Mouse (Mus musculus) cerebellum, adult 11-12 months (tissue): Measurements from ENCODE around the gene Ccnd1.

Experiments used
- DNase-seq: peaks from one replicate; pipeline ENCODE4 v3.0.0; 2022

Gene Ccnd1

GRCm38 (mm10) chr7:144939344-144940002 is at the start of gene Ccnd1:
Gene Ccnd1 (minus strand): TSS chr7:144939925.
- peak; percentile 22 for DNase-seq

DNA sequence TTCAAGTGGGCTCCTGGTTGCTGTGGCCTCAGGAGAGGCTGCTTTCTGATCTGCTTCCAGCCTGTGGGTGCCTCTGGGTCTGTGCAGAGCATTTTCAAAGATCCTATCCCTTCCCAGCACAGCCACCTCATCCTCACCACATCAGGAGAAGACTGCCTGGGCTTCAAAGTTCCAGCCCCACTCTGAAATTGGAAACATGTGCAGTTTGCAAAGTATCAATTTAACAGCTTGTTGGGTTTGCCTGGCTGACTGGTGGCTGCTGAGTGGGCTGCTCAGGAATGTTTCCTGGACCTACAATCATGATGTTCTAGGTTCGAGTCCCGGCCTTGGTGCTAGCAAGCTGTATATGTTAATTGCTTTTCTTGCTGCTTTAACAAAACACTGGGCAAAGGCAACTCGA is 49.1 kb upstream of the Ccnd1 start:
- DNase-seq, result no peak

GRCm38 (mm10) chr7:144985100-144985499 is 45.4 kb upstream of the Ccnd1 start:
- DNase-seq, result no peak

GRCm38 (mm10) chr7:144982358-144983110 is 42.8 kb upstream of the Ccnd1 start:
- DNase-seq, result no peak

DNA sequence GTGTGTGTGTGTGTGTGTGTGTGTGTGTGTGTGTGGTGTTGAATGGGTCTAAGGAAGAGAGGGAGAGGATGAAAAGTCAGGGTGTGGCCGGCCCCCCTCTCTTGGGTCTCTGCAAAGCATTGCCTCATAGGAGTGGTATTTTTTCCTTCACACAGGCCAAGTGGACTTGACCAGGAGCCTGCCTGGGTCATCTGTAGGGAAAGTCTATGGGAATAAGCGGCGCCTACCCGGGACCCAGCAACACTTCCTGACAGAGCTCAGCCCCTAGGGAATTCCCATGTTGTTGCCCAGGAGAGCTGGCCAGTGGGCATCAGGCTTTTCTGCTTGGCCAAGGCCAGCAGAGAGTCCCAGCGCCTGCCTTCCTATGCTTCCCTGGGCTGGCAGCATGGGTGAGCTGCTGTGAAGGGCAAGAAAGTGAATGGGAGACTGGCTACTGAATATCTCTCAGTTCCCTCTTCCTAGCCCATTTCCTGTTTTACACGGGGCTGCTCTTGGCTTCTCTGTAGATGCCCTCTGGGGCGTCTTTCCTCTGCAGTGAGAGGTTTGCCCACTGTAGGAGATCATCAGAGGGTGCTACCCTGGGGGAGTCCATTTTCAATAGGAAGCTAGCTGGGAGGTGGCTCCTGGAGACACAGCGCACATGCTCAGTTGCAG is 41.8 kb upstream of the Ccnd1 start:
- no peak for DNase-seq

DNA sequence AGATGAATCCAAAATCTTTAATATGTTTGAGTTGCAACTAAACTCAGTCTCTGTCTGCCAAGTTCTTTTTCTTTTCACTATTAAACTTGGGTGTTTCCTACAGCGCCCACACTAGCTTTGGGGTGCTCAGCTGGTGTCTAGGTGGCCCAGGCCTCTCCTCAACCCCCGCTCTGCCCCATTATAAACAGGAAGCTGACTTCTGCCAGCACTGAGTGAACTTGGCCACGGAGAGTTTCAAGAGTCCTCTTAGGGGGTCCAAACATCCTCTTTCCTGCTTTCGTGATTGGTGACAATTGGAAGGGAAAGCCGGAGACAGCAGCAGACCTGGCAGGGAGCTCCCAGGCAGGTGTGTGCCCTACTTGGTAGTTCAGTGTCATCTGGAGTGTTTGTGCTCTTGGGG is 40.1 kb upstream of the Ccnd1 start:
- no peak for DNase-seq

DNA sequence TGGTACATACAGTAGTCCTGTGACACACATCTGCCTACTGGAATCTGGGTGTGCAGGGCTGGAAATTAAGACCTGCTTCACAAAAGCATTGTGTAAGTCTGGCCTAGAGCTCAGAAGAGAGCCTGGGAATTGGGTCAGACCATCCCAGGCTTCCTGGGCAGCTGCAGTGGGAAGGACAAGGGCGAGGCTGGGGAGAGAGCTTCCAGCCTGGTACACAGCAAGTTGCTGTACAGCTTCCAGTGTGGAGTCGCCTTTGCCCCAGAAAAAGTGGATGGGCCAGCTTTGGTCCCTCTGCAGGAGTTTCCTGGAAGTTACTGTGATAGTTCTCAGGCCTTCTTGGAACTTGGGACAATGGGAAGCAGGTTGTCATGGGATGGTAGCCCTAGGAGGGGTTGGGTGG is 37.4 kb upstream of the Ccnd1 start:
- DNase-seq, result no peak

GRCm38 (mm10) chr7:144973461-144973860 is 33.7 kb upstream of the Ccnd1 start:
- DNase-seq, result no peak

GRCm38 (mm10) chr7:144971769-144972168 is 32.0 kb upstream of the Ccnd1 start:
- DNase-seq, result no peak

GRCm38 (mm10) chr7:144970997-144971768 is 31.5 kb upstream of the Ccnd1 start:
- no peak for DNase-seq

DNA sequence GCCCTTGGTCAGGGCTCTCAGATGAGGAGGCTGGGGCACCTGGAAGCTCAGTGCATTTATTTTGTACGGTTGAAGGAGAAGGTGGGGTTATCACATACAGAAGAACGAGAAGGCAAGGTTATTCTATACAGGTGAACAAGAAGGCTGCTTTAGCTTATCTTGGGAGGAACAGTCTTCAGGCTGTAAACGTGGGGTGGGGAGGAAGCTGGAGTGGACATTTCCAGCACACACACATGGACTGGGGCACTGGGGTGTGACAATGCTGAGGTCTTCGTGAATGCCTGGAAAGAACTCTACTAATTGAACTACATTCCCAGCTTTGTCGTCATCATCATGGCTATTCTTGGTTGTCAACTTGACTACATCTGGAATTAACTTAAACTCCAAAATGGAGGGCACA is 26.2 kb upstream of the Ccnd1 start:
- no peak for DNase-seq

DNA sequence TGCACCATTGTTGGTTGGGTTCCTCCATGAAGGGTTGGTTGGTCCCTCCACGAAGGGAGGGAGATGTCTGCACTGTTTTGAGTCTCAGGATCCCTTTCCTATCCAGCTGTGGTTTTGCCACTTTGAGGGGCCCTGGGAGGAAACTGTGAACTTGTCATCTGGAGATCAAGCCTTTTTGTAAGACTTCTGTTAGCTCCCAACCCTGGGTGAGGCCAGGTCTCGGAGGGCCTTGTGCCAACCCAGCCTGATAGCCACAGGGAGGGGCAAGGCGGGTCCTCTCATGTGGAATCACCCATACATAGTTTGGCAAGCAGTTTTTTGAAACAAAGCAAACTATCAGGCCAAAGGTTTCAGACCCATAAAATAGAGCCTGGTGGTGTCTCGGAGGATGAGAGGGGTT is 24.6 kb upstream of the Ccnd1 start:
- DNase-seq, result no peak

DNA sequence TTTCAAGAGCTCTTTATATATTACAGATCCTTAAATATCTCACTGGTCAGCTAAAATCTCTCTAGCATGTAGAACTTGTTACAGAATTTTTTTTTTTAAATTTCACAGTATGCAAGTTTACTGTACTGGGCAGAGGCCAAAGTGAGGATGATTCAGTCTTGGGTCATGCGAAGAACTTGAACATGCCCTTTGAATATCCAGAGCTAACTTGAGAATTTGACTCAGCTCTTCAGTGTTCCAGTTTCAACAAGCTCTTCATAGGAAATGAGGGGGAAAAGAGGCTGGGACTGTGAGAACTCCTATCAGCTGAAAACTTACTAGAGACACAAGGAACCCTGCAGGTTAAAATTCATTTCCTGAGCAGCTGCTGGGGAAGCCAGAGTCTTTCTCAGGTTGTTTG is 24.2 kb upstream of the Ccnd1 start:
- DNase-seq, result no peak

GRCm38 (mm10) chr7:144958509-144959395 is 19.0 kb upstream of the Ccnd1 start:
- no peak for DNase-seq

DNA sequence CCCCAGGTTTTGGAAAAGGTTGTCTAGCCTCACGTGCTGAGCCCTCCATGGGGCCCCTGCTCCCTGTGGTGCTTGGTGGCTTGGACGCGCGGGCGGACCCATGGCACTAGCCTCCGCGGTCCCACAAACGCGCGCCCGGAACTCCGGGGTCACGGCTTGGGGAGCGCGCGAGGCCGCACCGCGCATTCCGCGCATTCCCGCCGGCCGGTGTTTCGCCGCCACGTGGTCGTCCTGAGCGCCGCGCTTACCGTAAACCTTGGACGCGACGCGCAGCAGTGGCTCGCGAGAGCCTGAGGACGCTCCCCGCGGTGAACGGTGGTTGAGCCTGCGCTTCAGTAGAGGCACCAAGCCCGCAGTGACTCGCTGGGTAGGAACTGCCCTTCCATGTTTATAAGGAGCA is 3.5 kb upstream of the Ccnd1 start:
- peak; percentile 20 for DNase-seq

- no peak for DNase-seq
Measured at GRCm38 (mm10) chr7:144942744-144943135, 3.0 kb upstream of the Ccnd1 start.

DNA sequence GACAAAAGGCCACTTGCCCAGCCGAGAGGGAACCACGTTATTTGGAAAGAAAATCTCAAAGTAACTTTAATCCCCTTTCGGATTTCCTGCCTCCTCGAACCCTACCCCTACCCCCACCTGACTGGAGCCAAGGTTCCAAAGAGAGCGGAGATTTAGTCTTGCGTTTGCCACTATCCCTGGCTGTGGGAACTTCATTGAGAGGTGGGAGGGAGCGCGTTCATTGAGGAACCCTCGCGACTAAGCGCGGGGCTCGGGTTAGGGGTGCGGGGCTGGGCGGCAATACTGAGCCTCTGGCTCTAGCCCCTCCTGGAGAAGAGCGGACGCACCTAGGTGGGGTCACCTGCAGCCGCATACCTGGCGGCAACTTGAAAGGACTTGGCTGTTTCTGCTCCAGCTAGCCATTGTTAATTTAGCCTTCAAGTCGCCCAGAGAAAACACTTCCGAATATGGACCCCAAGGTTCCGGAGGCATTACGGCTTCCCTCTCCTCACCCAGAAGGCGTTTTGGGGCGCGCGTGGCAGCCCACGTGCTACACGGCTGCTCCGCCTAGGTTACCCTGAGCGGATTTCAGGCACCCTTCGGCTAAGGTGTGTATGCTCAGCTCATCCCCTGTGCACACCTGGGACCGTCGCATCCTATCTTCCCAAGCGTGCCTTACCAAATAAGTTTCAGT is 2.5 kb upstream of the Ccnd1 start:
- no peak for DNase-seq

DNA sequence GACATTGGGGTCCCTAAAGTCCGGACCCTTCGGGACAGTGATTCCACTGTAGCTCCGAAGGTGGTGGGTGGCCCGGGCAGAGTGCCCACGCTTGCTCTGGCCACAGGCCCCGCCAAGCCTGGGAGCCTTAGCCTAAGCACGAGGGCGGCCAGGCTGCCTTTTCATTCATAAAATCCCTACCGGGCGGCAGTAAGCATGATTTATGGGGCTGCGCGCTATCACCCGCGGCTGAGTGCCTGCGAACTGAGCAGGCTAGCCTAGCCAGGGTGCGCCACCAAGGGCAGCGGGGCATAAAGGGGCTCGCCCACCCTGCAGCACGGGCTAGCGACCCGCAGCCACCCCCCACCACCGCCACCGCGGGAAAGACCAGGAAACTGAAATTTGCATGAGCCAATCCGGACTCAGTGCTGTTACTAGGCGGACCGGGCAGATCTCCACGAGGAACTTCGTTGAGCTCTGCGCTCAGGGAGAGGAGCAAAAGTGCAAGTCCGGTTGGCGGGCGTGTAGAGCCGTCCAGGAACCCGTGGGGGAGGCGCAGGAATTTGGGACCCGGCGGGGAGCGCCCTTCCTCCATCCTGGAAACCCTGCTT is 1.6 kb upstream of the Ccnd1 start:
- DNase-seq, result no peak

- DNase-seq, result no peak
Measured at GRCm38 (mm10) chr7:144940585-144940984, 860 bp upstream of the Ccnd1 start.

DNA sequence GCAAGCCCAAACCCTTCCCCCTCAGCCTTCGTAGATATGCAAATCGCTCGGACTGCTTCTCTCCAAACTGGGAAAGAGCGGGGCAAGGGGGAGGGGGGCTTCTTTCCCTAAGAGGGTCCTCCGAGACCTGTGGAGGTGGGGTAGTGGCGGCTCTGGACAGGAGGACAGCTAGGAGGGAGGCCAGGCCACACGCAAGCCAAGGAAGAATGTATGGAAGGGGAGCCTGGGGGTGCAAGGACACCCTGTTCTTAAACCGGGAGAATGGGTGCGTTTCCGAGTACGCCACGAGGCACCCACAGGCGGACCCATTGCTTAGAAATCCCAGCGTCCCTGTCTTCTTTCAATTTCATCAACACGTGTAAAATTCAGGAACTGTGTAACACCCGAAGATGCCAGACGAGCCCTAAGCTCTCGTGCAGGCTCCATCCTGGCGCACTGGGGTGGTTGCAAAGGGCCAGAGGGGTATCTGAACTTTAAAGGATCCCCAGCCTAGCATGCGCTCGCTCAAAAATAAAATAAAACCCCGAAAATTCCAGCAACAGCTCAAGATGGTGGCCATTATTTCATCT is 362 bp upstream of the Ccnd1 start:
- peak; percentile 25 for DNase-seq
